Mouse (Mus musculus): ENCODE data around the gene Slc22a18. TPM values are rescaled to one million over a fixed set of nuclear protein-coding genes. Genes with fewer than 3 reads are reported as not detected.

Gene Slc22a18
- total RNA-seq (2021), result under 1 TPM; 0.40 to 0.41 TPM
- long read RNA-seq, result 0 reads

- DNase-seq (ENCODE audit: low spot score in 2 of 2), result no peak
Measured at GRCm38 (mm10) chr7:143473347-143474101, at the start of gene Slc22a18. Gene Slc22a18 (plus strand): TSS chr7:143473736.

DNA sequence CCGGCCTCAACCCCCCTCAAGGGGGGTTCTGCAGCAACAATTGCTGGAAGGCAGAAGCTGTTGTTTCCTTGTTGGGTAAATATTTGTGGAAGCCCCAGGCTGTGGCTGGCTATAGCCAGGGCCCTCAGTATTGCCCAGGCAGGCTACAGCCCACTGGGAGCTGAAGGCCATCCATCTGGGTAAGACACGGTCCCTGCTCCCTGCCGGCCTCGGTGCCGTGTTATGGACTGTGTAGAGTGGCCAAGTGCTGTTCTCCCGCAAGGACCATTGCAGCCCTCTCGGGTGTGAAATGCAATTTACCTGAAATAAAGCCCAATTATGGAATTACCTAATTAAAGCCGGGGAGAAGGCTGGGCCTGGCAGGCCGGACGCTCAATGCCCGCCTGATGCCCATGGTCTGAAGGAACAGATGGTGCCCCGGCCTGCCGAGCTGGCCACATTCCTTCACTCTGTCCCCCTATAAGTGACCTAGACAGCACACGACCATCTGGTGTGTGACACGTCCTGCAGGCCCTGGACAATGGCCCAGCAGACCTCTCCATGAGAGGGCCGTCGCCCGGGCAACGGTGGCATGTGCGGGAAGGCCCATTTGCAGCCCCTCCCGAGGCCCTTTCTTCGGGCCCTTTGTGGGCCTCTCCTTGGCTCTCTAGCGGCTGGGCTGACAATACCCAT, 45.3 kb upstream of the Slc22a18 start:
- DNase-seq (ENCODE audit: low spot score in 2 of 2), result no peak

DNA sequence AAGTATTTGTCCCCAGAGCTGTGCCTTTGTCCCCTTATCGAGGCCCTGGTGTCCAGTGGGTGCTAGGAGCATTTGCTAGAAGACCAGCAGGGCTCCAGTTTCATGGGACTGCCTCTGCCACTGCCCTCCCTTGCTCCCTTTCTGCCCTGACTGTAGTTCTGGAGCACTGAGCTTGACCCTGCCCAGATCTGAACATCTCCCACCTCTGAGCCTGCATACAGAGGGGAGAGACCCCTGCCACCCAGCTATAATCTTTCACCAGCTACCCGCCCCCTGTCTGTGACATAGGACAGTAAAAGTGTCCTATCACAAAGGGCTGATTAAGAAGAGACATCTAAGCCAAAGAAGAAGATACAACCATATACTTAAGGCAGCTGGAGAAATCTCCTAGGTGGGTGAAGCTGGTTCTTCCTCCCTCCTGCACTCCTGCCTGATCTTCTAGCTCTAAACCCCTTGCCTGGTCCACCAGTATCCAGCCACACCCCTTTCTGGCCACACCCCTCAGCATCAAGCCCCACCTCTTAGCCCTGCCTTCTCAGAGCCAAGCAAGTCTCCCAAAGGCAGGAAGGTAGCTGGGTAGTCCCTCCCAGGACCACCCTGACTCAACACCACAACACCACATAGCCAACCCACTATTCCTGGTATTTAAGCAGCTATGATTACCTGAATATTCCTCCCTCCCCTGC, 44.6 kb upstream of the Slc22a18 start:
- no peak for DNase-seq (ENCODE audit: low spot score in 2 of 2)

GRCm38 (mm10) chr7:143432631-143433030, 40.9 kb upstream of the Slc22a18 start:
- DNase-seq (ENCODE audit: low spot score in 2 of 2), result no peak

DNA sequence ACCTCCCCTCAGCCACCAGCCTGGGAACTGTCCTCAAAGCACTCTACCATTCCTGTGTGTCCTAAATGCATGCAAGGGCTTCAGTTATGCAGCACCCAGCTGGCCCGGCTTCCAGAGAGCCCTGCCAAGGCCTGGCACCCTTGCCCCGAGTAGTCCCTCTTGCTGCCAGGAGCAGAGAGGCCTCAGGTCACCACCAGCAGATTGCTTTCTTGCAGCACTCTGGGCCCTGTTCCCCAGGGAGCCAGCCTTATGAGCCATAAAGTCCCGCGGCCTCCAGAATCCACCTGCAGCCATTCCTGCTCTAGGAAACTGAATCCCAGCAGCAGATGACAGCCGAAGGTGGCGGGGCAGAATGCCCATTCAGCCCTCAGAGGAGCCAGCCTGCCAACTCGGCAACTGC, 40.2 kb upstream of the Slc22a18 start:
- peak; percentile 32 to 57 for DNase-seq (ENCODE audit: low spot score in 2 of 2)

DNA sequence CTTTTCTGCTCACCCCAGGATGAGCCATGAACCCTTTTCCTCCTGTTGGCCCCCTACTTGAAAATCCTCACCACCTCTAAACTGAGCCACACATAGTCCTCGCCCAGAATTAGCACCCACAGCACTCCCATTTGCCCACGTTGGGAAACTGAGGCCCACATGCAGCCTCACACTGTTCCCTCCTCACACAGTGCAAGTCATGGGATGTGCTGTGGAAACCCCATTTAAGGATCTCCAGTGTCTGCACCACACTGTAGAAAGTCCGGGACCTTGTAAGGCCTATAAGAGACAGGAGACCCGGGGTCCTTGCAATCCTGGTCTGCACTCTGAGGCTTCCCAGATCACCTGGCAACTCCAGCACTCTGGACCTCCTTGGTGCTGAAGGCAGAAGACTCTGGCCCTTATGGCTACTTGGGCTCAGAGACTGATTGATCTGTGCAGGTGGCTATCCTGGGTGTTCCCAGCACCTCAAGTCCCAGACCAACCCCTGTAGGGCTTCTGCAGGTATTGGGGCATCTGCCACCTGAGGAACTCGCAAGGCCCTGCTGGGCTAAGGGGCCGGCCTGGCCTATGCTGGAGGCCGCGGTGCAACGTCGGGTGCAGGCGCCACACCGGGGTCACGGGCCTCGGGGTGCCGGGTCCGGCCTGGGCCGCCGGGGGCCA, 36.2 kb upstream of the Slc22a18 start:
- DNase-seq (ENCODE audit: low spot score in 2 of 2), result peak in 1 of 2 experiments; percentile 23

- no peak for DNase-seq (ENCODE audit: low spot score in 2 of 2)
Measured at GRCm38 (mm10) chr7:143437894-143438581, 35.5 kb upstream of the Slc22a18 start.

- no peak for DNase-seq (ENCODE audit: low spot score in 2 of 2)
Measured at GRCm38 (mm10) chr7:143438965-143439364, 34.6 kb upstream of the Slc22a18 start.

DNA sequence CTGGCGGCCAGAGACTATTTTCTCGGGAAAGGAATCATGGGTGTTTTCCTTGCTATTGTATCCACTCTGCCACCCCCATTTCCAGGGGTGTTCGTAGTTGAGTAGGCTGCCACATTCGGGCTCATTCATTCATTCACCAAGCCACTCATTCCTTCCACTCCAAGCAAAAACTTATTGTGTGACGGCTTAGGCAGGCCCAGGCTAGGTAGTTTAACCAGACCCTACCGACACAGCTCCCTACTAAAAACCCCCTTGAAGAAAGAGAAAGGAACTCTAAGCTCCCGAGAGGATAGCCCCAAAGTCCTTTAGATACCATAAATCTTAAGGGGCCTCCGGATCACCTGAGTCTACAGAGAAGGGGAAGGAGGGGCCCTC, 29.0 kb upstream of the Slc22a18 start:
- no peak for DNase-seq (ENCODE audit: low spot score in 2 of 2)

- DNase-seq (ENCODE audit: low spot score in 2 of 2), result no peak
Measured at GRCm38 (mm10) chr7:143444955-143445648, 28.4 kb upstream of the Slc22a18 start.

- no peak for DNase-seq (ENCODE audit: low spot score in 2 of 2)
Measured at GRCm38 (mm10) chr7:143445651-143446460, 27.7 kb upstream of the Slc22a18 start.

DNA sequence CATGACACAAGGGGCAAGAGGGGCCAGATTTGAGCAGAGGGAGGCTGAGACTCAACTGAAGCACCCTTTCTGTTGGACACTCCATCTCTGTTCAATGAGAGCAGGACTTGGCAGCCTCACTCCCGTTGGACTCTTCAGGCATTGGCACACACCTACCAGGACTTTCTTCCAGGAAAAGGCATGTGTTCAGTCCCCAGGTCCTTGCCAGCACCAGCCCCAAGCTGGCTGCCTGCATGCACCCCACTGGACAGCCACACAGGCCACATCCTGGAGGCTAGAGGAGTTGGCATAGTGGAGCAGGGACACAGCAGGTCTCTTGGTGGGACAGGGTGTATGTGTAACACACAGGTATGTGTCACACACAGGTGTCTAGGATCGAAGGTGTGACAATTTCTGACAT, 26.4 kb upstream of the Slc22a18 start:
- DNase-seq (ENCODE audit: low spot score in 2 of 2), result peak; percentile 32 to 35

- no peak for DNase-seq (ENCODE audit: low spot score in 2 of 2)
Measured at GRCm38 (mm10) chr7:143458963-143459331, 14.6 kb upstream of the Slc22a18 start.

GRCm38 (mm10) chr7:143459332-143460211, 14.0 kb upstream of the Slc22a18 start:
- no peak for DNase-seq (ENCODE audit: low spot score in 2 of 2)

DNA sequence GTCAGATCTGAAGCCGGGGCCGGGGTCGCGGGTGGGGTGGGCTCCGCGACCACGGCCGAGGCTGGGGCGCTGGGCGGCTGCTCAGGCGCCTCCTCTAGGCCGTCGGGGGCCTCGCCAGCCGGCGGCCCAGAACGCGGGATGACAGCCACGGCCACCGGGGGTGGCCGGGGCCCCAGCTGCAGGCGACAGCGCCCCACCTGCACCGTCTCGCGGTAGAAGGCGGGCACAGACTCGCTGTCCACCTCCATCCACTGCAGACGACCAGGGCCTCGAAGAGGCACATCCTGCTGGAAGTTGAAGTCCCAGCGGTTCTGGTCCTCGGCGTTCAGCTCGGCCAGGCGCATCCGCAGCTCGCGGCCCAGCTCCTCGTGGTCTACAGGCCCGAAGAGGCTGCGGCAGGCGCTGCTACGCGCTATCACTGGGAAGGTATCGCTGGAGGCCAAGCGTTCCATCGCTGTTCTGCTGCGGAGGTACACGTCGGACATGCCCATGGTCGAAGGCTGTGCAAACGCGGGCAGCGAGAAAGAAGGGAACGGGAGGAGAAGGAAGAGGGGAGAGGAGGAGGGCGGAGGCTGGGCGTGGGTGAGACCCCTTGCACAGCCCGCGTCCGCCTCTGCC, 13.2 kb upstream of the Slc22a18 start:
- no peak for DNase-seq (ENCODE audit: low spot score in 2 of 2)

DNA sequence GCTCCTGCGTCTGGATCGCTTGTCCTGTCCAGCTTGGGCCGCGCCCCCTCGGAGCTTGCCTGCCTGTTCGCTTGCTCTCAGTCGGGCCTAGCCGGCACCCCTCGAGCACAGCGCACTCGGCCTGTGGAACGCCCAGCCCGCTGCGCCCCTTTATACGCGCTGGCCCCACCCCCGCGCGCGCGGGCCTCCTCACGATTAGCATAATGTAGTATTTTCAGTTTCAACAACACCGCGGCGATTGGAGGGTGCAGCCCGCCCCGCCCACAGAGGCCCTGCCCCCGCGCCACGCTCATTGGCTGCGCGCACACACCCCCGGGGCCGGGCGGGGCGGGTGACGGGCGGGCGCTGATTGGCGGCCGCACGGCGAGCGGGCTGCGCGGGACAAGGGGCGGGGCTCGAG, 12.7 kb upstream of the Slc22a18 start, which contains the start of gene Cdkn1c:
TSS of gene Cdkn1c (minus strand) at position 177 of the 400 bp plus-strand sequence.
- DNase-seq (ENCODE audit: low spot score in 2 of 2), result peak; percentile 77 to 81

- DNase-seq (ENCODE audit: low spot score in 2 of 2), result peak in 1 of 2 experiments; percentile 33
Measured at GRCm38 (mm10) chr7:143461294-143461870, 12.2 kb upstream of the Slc22a18 start.

DNA sequence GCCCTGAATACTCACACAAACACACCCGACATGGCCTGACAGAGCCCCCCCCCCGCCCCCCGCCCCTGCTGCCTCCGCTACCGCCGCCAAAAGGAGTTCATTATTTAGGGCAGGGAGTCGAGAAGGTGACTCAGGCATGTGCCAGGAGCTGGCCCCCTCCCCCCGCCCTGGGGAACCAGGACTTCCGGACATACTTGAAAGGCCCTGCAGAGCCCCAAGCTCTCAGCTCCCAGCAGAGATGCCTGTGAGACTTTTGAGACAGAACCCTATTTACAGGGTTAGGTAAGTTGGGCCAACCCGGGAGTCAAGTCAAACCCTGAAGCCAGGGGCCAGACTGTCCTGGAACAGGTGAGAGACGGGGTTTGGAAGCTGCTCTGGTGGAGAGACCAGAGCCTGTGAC, 11.6 kb upstream of the Slc22a18 start:
- DNase-seq (ENCODE audit: low spot score in 2 of 2), result no peak

All from layer of hippocampus, postnatal 10 days (tissue).